Mouse (Mus musculus): Measurements from ENCODE around the gene Dact3.
A peak's percentile ranks its signal among the peaks of the same experiment; 100 is the strongest.

Dact3 gene

DNA sequence AGATGAGACGGTGACA lies at the start of gene Dact3:
Gene Dact3, plus strand, starts transcription at position 8 of the 16 bp plus-strand sequence.
- DNase-seq: no peak

DNA sequence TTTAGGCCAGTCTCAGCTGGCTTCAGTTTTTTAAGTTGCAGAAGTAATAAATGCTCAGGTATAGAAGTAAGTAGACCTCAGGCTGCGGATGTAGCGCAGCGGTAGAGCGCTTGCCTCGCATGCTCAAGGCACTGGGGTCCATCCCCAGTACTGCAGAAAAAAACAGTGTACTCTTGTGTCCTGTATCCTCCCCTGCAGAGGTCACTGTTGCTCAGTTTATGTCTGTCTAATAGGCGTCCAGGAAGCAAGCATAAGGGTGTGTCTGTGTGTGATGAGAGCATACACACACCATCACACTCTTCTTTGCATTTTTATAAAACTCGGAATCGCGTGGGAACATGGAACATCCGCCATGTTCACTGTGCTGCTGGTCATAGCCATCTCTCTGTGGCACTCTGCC lies 49.3 kb upstream of the Dact3 start:
- peak; percentile 73 for DNase-seq

DNA sequence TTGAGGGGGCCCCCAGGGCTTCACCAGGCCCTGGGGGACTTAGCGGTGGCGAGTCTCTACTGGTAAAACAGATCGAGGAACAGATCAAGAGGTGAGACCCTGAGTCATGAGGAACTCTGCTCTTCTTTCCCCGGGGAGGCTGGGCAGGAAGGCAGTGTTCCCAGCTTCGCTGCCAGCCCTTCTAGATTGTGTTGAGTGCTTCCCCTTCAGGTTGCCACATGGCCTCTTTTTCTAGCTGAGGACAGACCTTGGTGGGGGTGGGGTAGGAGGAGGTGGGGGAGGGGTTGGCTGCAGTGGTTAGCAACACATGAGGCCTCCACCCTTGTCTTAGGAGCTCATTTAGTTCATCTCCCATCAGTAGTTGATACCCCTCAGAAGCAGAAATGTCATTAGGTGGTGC lies 48.5 kb upstream of the Dact3 start:
- DNase-seq: no peak

DNA sequence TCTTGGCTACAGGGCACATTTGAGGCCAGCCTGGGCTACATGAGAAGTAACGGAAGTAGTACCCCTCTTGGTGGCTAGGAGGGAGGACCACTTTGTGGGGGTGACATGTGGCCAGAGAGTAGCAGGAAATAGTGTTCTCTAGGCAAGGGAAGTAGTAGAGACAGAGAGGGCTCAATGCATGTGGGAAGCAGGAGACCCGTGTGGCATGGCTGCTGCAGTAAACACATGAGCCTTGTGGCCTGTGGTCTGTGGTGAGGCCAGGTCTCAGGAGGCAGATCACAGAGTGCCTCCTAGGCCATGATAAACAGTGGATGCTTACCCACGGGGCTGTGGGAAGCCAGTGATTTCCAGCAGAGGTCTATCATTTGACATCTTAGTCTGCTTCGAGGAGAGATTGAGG lies 47.8 kb upstream of the Dact3 start:
- DNase-seq: no peak

DNA sequence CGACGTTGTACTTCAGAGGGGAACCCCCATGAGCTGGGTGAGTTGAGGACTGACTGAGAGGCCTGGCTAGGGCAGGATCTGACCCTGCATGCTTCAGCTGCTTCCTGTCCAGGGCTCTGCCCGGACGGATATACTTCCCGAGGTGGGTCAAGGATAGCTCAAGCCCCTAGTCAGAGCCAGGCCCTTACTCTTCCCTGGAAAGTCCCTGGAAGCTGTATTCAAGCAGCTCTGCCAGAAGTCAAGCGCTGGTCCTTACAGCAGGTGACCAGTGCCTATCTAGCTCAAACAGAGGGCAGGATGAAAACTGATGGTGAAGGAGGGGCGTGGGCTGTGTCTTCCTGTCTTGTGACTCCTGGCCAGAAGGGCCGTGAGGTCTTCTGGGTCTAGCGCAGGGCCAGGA lies 44.7 kb upstream of the Dact3 start:
- no peak for DNase-seq

DNA sequence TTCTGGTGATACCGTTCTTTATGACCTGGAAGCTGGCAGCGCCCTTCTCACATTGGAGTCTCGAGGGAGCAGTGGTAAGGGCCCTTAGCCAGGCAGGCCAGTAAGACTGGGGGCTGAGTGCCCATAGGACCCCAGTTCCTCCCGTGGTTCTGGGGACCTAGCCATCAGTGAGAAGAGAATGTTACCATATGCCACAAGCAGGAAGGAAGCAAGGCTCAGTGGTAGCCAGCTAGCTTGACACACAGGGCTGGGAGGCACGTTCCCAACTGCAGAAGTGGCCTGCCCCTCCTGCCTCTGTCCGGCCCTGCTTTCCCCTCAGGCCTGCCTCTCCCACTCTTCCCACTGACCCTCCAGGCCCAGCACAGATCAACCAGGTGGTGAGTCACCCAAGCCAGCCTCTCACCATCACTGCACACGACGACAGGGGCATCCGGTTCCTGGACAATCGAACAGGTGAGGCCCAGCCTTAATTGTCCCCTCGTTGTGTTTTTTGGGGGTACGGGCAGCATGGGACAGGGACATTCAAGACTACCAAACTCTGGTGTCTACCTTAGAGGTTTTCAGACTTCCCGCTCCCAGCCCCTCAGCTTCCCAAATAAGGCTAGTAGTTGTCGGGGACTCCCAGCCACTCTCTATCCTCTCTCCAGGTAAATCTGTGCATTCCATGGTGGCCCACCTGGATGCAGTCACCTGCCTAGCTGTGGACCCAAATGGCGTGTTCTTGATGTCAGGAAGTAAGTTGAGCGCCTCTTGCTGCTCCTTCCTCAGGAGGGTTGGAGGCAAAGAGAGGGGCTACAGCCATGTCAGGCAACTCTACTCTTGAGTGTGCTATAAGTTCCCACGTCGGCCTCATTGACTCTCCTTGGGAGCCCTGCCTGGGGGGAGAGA lies 37.0 kb upstream of the Dact3 start:
- no peak for DNase-seq

DNA sequence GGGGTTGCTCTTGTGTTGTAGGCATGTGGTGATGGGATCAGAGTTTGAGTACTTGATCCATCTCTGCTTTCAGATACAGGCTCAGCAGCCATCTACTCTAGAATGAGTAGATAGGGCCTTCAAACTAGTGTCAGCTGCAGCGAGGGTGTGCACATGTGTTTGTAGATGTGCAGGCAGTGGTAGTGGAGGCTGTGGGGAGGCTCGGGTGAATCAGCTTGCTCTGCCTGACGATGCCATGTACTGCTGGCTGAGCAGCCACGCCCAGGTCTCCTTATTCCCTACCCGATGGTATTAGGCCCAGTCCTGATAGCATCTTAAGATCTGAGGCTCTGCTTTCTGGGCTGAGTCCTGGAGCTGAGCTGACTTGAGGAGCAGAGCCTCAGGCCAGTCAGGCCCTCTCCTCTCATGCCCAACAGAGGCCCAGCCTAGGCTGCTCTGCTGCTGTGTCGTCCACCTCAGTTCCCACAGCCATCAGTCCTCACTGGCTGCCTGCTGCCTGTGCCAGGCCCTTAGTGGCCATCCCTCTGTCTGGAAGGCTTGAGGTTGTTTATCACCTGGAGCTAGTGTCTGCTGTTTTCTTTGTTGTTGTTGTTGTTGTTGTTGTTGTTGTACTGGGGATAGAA lies 36.2 kb upstream of the Dact3 start:
- DNase-seq: no peak

DNA sequence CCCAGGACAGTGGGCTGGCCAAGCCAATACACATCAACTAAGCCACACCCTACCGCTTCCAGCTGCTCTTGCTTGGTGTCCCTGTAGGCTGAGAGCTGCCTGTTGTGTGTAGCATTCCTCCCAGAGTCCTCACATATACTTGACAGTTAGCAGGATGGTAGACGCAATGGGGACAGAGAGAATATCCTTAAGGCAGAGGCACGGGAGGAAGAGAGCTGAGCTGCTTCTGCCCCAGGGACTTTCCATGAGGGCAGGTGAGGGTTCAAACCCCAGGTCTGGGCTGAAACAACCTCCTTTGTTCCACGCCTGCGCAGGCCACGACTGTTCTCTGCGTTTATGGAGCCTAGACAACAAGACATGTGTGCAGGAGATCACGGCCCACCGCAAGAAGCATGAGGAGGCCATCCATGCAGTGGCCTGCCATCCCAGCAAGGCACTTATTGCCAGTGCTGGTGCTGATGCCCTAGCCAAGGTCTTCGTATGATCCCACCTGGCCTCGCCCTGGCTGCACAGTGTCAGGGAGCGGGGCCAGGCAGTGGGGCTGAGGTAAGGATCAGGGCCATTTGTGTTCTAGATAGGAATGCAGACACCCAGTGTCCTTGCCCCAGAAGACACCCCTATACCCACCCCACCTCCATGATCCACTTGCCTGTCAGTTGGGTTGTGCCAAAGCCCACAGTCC lies 35.5 kb upstream of the Dact3 start:
- no peak for DNase-seq

DNA sequence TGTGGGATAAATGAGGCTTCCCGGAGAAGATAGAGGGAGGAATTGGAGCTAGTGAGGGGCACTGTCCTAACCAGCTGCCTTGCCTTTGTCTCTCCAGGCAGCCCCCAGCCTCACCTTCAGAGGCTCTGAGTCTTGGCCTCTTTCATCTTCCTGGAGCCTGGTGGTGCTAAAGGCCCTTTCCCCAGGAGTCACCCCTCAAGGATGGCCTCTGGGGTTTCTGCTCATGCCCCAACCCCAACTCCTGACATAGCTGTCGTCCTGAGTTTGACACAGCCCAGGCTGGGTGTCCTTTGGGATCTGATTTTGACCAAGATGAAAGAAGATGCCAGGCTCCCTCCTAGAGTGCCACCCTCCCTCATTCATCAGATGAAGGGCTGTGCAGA lies 35.0 kb upstream of the Dact3 start:
- no peak for DNase-seq

DNA sequence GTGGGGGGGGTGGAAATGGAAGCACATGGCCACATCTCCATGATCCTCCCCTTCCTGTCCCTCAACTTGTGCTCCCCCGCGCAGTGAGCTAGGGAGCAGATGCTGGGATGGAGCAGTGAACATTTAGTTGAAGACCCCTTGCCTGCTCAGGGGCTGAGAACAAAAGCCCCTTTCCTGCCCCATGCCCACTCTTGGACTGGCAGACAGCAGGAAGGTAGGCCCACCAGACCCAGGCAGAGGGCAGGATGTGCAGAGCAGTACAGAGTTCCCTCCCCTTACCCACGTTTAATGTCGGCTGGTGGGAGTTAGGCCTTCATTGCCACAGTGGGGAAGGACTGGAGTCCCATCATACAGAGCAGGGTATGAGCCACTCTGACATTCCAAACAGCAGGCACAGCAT lies 34.0 kb upstream of the Dact3 start:
- DNase-seq: no peak

DNA sequence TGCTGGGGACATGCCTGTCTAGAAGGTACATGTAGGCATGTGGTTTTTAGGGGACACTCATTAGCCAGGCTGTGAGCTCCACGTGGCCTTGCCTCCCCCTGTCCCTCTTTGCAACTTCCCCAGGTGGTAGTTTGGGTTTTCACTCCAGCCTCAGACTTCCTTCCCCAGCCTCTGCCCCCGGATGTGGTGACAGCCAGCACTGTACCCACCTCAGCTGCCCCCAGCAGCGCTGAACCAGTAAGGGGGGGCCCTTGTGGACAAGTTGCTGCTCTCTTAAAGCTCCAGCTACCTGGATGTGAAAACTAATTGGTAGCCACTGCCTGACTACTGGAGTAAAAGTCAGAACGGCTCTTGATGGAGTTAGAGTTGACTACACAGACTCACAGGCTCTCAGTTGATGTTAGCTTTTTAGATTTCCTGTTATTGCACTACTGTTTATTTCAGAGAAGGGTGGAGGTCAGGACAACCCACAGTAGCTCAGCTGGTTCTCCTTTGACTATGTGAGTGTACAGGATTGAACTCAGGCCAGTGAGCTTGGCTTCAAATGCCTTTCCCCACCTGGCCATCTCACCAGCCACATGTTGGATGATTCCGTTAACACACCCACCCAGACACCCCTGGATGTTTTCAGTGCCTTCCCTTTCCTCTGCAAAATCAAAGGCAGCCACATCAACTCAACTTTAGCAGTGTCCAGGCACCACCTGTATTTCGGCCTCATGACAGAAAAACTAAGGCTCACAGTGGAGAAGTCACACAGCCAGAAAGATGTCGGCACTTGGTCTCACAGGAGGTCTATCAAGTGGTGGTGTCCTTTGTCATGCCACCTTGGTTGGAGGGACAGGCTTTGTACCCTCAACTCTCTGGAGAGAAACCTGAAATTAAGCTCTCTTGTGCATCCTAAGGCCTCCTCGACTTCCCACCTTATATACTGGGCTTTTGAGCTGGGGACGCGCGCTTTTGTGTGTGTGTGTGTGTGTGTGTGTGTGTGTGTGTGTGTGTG lies 33.3 kb upstream of the Dact3 start:
- peak; percentile 43 for DNase-seq

DNA sequence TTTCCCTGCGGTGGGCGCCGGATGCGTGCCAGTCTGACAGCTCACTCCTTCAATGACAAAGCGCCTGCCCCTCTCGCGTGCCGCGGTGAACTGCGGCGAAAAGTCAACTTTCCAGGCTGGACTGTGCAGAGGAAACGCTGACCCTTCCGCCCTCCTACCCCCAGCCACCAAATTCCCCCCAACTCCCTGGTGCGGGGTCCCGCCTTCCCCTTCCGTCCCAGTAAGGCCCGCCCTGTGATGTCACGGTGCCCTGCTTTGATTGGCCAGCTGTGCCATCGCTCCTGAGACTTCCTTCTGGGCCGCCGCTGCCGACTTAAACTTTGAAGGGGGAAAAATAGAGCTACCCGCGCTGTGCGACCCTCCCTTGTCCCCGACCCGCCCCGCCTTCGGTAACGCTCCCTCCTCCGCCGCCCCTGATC lies 32.5 kb upstream of the Dact3 start, which contains the start of gene Prkd2:
Gene Prkd2, plus strand, starts transcription at position 258 of the 419 bp plus-strand sequence.
- DNase-seq: peak; percentile 96

DNA sequence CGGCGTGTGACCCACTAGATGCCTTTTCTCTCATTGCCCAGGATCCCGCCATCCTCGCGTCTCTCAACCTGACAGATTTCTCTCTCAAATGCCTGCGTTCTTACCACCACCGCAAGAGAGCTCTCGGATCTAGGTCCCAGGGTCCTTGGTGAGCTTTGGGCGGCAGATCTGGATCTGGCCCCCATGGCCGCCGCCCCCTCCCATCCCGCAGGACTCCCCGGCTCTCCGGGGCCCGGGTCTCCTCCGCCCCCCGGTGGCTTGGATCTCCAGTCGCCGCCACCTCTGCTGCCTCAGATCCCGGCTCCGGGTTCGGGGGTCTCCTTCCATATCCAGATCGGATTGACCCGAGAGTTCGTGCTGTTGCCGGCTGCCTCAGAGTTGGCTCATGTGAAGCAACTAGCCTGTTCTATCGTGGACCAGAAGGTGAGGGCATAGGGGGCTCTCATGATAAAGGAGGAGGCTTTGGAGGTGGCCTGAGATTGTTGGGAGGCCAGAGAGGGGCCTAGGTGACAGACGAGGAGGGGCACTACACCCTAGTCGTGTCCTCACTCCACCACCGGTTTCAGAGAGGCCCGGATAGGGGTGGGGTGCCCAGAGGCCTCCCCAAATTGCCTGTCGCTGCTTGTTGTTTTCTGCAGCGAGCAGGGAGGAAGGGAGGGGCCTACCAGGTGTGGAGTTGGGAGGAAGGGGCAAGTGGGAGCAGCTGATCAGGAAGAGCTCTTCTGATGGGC lies 31.5 kb upstream of the Dact3 start:
- DNase-seq: peak; percentile 57

DNA sequence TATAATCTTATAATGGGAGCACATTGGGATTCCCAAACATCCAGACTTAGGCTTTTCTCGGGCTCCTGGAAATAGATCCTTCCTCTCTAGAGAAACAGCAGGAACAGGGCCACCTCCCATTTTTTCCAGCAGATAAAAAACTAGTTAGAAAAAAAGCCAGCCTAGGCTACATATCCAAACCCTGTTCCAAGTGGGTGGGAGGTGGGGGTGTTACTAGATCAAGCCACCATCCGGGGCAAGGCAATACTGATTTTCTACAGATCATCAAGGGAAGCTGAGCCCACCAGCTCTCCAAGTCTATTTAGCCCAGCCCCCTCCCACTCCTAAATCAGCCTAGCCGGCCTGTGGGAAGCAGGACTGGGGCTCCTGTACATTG lies 30.4 kb upstream of the Dact3 start:
- DNase-seq: peak; percentile 38

DNA sequence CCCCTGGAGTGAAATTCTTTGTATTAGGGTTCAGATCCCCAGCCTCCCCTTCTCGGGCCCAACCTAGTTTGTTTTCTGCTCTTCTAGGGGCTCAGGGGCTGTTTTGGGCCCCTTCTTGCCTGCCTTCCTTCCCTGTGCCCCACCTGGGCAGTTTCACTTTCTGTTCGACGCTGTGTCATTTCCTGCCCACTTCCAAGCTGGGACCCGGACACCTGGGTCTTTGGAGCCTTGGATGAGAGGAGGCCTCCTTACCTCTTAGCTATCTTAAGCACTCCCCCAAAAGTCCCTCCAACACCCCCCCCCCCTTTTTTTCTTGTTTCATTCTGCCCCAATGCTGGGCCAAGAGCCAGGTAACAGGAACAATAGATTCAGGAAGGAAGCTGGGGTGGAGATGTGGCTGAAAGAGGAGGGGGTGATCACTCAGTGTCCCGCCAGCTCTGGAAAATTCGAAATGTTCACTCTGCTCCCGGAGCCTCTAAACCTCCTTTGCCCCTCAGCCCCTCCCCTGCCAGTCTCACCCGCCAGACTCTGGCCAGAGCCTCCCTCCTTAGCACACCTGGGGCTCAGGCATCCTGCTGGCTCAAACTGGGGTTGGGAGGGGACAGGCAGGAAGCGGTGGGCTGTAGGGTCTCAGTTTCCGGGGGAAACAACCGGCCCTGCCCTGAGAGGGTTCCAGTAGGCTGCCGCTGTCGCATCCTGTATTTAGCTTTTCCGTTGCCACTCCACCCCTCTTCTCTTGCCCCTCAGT lies 29.9 kb upstream of the Dact3 start:
- peak; percentile 71 for DNase-seq

DNA sequence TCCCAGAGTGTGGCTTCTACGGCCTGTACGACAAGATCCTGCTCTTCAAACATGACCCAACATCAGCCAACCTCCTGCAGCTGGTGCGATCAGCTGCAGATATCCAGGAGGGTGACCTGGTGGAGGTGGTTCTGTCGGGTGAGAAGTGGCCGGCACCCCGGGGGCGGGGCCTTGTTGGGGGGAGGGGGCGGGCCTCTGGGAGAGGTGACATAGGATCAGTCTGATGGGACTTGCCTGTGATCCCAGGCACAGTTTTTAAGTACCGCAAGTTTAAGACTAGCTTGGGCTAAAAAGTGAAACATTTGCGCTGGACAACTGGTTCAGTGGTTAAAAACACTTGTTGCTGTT lies 29.3 kb upstream of the Dact3 start:
- DNase-seq: no peak

DNA sequence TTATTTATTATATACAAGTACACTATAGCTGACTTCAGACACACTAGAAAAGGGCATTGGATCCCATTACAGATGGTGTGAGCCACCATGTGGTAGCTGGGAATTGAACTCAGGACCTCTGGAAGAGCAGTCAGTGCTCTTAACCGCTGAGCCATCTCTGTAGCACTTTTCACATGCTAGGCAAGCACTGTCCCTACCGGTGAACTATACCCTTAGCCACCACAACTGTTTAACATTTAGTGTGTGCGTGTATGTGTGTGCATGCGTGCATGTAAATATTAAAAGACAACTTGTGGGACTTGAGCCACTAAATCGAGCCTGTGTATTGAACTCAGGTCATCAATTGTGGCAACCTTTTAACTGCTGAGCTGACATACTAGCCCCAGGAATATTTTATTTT lies 28.3 kb upstream of the Dact3 start:
- no peak for DNase-seq

DNA sequence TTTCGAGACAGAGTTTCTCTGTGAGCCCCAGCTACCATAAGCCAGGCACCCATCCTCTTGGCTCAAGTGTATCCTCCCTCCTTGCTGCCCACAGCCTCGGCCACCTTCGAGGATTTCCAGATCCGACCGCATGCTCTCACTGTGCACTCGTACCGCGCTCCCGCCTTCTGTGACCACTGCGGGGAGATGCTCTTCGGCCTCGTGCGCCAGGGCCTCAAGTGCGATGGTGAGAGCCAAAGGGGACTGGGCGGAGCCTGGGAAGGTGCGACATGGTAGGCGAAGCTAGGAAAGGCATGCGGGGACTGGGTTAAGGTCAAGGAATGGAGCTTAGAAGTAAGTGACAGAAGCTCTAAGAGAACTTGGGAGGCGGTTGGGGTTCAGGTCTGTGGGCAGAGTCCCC lies 27.6 kb upstream of the Dact3 start:
- no peak for DNase-seq

DNA sequence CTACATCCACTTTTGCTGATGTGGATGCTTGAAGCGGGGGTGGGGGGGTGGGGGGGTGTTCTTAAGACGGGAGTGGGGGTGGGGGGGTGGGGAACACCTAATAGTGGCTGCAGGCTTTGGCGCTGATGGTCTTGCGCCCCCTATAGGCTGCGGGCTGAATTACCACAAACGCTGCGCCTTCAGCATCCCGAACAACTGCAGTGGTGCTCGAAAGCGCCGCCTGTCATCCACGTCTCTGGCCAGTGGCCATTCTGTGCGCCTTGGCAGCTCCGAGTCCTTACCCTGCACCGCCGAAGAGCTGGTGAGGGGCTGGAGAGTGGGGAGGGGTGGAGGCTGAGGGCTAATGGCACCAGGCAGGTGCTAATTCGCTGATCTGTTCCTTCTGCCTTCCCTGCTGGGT lies 26.5 kb upstream of the Dact3 start:
- peak; percentile 75 for DNase-seq

DNA sequence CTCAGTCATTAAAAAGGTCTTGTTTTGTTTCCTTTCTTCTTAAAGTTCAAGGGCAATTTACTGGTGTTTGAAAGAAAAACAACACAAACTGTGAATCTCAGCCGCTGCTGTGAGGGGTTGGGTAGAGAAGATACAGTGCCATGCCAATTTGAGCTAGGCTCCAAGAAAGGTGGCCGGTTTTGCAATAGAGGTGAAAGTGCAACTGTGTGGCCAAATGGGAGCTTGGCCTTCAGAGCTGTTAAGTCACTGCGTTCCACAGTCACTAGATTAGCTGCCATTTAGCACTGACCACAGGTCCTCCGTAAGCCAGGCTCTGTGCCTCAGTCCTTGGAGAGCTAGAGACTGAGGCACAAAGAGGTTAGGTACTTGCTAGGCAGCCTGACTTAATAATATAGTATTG lies 23.5 kb upstream of the Dact3 start:
- no peak for DNase-seq

DNA sequence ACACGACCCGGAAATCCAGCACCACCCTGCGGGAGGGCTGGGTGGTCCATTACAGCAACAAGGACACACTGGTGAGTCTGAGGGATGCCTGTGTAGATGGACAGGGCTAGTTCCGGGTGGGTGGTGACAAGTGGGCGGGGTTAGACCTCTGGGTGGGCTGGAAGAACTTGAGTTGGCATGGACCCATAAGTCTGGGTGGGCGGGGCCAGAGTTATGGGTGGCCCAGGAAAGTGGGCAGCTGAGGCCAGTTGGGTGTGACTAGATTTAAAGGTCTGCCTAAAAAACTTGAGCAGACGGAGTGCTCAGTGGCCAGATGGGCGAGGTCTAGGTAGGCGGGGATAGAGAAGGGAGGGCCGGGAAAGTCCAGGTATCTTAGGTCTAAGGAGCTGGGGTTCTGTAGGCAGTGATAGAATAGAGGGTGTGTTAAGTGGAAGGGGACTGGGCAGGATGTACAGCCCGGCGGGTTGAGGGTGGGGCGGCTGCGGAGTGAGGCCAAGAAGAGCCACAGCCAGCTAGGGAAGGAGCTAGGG lies 21.8 kb upstream of the Dact3 start:
- DNase-seq: peak; percentile 78

DNA sequence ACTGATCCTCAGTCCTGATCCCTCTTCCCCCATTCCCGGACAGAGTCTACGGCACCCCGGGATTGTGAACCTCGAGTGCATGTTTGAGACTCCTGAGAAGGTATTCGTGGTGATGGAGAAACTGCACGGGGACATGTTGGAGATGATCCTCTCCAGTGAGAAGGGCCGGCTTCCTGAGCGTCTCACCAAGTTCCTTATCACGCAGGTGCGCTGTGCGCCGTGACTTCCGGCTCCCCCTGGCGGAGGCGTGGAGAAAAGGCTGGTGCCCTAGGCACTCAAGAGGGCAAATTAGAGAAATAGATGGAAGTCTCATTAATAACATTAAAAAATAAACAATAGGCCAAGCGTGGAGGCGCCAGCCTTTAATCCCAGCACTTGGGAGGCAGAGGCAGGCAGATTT lies 16.8 kb upstream of the Dact3 start:
- no peak for DNase-seq

Measured in lung, postnatal 10 days (tissue).